28 mouse cellular contexts compared by ENCODE assay signal in genomic region chr2:21287786-21288185, GRCm38 (mm10).
DNase-seq lines count a peak whose midpoint lies in the region; ATAC-seq and TF ChIP-seq lines count a peak whose summit lies in the region.
"Had no signal": no experiment of that assay in that cellular context is flagged by ENCODE, and none has a peak within 500 bp of the region (broad histone marks: within the 10 kb centered on the region; RNA-seq: fewer than 3 reads in every experiment).

No protein-coding gene starts in this region.

- intact Hi-C loops in left cerebral cortex, adult 2 months (cut with DNase I) = loop anchor here (10.0 kb wide), 1 partner anchor 517 kb away; no protein-coding TSS in a partner anchor
- intact Hi-C loops in left cerebral cortex, postnatal 10 days (cut with DNase I) = no loop called here

- TF ChIP-seq POLR2A in cortical plate, adult 2 months (IDR thresholded peaks at IDR 0.05; ENCODE audit: extremely low read depth, insufficient read depth, low read length) = no peak

- peaks cover 3% of the 10 kb centered on the region; the same call in 1 of the 2 replicates for H3K4me1 ChIP-seq in cortical plate, adult 2 months (ENCODE audit: control insufficient read depth, insufficient read depth, low read length)
- H3K4me1 ChIP-seq: heart, embryonic 10.5 days; intestine, embryonic 15.5 days; liver, embryonic 12.5 days had no signal

- peak; percentile 97 for ATAC-seq in frontal cortex, adult (ENCODE audit: low TSS enrichment)
- ATAC-seq: forebrain, embryonic 13.5 days; hindbrain, postnatal 0 days; intestine, embryonic 15.5 days; liver, embryonic 12.5 days; liver, postnatal 0 days; midbrain, embryonic 16.5 days had no signal

- H3K4me3 ChIP-seq in left cerebral cortex, adult 2 months = no peak overlapping the region
- H3K4me3 ChIP-seq in cortical plate, adult 2 months (ENCODE audit: insufficient read depth, low read length) = no peak overlapping the region
- H3K4me3 ChIP-seq: forebrain, embryonic 13.5 days; heart, embryonic 10.5 days; hindbrain, embryonic 12.5 days; intestine, embryonic 15.5 days; liver, embryonic 12.5 days; myocyte; neural tube, embryonic 13.5 days had no signal

- DNase-seq in frontal cortex, postnatal 14 days (ENCODE audit: low spot score in 2 of 2) = no peak
- peak in 1 of 2 experiments; percentile 25 for DNase-seq in left cerebral cortex, adult 2 months (ENCODE audit: extremely low spot score in 1 of 2, low spot score in 2 of 2)
- DNase-seq in left cerebral cortex, postnatal 10 days (ENCODE audit: extremely low spot score in 1 of 2, low spot score in 2 of 2) = no peak
- peak; percentile 69 for DNase-seq in brain, adult 2 months (ENCODE audit: low read depth, low spot score)
- no peak for DNase-seq in thymus, postnatal 14 days
- DNase-seq: adrenal gland, postnatal 36 days; B cell, adult 2 months; cerebellum, postnatal 14 days; gastrocnemius, postnatal 14 days; heart, postnatal 36 days; kidney, adult 2 months; kidney, postnatal 4 days; layer of hippocampus, adult 9-11 months; liver, postnatal 0 days; lung, postnatal 36 days; thymus, adult 2 months; thymus, postnatal 4 days had no signal

- H3K27ac ChIP-seq in left cerebral cortex, adult 2 months = peak overlapping the region; percentile 73; the same call in 1 of the 2 replicates
- H3K27ac ChIP-seq in cortical plate, adult 2 months (ENCODE audit: insufficient read depth, low read length) = 0 out of 2 replicates have a peak overlapping the region, but pooled peaks have one; percentile 6
- H3K27ac ChIP-seq: forebrain, embryonic 13.5 days; heart, embryonic 10.5 days; hindbrain, embryonic 12.5 days; hindbrain, postnatal 0 days; intestine, embryonic 15.5 days; liver, embryonic 12.5 days; neural tube, embryonic 13.5 days had no signal

- TF ChIP-seq CTCF in left cerebral cortex, adult 2 months (IDR thresholded peaks at IDR 0.05) = no peak
- no peak for TF ChIP-seq CTCF in cortical plate, adult 2 months (IDR thresholded peaks at IDR 0.05; ENCODE audit: extremely low read depth, insufficient read depth, low read length)
